Mouse (Mus musculus): ENCODE data around the gene Elf2.
"Not testable (repeated sequence)": the region's sequence is repeated elsewhere in the genome, so short reads cannot be mapped to it uniquely, and the experiment has no call there.

The Elf2 gene

DNA sequence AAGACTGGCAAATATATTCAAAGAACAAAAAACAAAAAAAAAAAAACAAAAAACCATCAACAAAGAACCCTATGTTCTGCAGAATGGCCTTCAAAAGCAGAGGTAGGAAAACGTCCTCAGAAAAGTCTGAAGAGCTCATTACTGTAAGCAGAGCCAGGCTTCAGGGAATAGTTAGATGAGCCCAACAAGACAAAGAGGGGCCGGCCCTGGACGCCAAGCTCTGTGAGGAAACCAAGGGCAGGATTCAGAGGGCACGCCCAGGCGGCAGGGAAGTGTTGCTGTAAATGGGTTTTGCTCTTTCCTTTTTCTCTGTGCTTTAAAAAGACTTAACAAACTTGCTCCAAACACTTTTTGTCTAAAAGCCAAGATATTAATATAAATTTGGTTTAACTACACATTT is 12.6 kb downstream of the Elf2 start:
- no peak for DNase-seq

DNA sequence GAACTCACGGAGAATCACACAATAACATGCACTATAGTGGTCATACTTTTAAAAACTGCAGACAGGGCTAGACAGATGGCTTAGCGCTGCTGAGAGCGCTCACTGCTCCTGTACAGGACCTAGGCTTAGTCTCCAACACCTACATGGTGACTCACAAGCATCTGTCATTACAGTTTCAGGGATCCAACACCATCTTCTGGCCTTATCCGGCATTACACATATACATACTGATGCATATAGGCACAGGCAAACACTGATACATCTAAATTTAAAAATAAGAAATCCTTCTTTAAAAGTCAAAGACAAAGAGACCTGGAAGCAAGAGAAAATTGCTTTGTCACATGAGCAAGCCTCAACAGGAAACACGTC is 13.1 kb downstream of the Elf2 start:
- DNase-seq, result no peak

DNA sequence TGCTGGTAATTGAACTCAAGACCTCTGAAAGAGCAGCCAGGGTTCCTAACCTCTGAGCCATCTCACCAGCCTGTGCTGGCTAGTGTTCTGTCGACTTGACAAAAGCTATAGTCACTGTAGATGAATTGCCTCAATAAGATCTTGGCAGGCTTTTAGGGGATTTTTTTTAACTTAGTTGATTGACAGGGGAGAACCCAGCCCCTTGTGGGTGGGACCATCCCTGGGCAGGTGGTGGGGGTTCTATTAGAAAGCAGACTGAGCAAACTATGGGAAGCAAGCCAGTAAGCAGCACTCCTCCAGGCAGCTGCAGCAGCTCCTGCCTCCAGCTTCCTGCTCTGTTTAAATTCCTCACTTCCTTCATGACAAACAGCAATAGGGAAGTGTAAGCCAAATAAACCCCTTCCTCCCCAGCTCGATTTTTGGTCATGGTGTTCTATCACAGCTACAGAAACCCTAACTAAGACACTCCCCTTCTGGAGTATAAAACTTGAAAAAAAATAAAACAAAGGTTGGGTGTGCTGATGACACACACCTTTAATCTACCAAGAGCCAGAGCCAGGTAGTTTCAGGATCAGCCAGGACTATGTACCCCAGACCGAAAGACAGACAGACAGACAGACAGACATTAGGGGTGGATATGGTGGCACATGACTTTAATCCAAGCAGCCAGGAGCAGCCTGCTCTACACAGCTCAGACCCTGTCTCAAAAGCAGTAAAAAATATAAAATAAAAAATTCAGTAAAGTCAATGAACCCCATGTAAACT is 13.6 kb downstream of the Elf2 start:
- peak; percentile 31 to 39 for DNase-seq

DNA sequence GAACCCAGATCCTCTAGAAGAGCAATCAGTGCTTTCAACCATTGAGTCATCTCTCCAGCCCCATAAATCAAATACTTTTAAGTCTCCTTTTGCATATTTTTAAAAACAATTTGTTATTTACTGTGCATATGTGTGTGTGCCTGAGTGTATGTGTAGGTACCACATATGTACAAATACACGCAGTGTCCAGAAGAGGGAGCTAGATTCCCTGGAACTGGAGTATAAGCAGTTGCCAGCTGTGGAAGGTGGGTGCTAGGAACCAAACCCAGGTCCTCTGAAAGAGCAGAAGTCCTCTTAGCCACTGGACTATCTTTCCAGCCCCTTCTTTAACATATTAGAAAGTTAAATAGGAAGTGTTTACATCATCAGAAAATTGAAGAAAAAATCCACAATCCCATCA is 15.0 kb downstream of the Elf2 start:
- no peak for DNase-seq

DNA sequence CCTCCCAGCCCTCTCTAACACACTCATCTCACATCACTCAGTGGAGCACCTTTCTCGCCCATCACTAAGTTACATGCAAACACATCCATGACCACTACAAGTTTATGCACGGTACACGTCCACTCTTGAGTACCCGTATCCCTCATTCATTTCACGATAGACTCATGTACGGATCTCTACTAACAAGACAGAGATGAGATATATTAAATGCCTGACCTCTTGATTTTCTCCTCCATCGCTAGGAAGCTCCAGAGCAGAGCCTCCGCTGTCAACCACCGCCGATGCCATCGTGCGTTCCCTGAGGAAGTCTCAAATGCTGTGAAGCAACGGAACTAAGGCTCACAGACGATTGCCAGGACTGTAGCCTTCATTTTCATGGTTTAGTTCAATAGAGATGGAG is 17.5 kb downstream of the Elf2 start:
- DNase-seq, result no peak

DNA sequence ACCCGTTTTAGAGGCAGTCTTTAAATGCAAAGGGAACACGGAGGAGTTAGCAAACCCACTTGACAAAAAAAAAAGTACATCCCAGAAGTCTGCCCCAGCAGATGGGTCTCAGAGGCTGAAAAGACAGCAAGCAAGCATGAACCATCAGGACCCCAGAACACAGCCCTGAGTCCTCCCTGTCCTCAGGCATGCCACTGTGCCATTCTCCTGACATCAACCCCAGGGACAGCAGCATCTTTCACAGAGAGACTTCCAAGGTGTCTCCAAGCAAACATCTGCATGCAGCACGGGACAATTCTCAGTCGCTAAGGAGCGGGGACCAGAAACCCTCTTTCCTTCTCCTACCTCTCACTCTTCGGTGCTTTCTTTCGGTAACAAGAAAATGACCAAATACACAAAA is 18.1 kb downstream of the Elf2 start:
- no peak for DNase-seq

DNA sequence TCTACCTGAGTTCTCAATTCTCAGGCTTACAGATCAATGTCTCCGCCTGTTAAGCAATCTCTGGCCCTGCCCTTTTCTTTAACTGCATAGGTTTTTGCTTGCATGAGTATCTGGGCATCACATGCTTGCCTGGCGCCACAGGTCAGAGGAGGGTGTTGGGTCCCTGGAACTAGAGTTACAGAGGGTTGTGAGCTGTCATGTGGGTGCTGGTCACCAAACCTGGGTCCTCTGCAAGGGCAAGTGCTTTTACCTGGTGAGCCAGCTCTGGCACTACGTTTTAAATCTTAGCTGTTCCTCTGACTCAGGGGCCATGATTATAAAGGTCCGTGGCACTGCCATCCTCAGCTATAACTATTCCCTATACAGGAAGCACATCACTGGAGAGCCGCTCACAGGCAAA is 19.3 kb downstream of the Elf2 start:
- no peak for DNase-seq

DNA sequence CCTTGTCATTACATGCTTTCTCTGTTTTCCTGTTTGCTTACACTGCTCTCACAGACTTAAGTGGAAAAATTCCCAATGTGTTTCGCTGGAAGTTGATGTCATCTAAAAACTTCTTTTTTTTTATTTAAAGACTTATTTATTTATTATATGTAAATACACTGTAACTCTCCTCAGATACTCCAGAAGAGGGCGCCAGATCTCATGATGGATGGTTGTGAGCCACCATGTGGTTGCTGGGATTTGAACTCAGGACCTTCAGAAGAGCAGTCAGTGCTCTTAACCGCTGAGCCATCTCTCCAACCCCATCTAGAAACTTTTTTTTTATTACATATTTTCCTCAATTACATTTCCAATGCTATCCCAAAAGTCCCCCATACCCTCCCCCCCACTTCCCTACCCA is 22.4 kb downstream of the Elf2 start:
- DNase-seq, result not testable (repeated sequence)

DNA sequence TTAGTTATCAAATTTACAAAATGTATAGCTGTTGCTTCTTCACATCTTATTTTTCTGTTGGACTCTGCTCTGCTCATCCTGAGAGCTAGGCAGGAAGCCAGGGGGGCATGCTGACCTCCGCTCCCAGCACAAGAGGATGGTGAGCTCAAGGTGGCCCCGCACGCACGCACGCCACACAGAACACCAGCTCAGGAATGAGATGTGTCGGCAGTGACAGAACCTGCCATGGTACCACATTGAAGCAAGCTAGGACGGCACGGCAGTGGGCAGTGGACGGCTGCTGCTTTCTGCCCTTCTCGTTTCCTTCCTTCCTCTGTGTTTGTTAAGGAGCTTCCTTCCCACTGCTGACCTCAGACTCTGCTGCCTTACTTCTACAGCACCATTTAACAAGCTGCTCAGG is 23.6 kb downstream of the Elf2 start:
- no peak for DNase-seq

DNA sequence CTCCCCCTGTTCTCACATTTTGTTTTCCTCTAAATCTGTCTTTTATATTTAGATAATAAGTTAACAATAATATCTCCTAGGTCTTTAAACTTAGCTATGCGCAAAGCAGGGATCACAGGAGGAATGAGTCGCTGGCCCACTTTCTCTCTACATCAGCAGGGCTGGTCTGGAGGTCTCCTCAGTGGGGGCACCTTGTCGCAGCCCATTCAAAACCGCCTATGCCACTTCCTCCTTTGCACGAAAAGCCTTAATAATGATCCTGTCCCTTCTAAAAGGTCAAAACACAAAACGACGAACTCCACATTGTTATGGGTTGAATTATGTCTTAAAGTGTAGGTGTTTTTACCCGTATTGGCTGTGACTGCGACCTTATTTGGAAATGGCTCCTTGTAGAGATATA is 28.8 kb downstream of the Elf2 start:
- DNase-seq, result no peak

DNA sequence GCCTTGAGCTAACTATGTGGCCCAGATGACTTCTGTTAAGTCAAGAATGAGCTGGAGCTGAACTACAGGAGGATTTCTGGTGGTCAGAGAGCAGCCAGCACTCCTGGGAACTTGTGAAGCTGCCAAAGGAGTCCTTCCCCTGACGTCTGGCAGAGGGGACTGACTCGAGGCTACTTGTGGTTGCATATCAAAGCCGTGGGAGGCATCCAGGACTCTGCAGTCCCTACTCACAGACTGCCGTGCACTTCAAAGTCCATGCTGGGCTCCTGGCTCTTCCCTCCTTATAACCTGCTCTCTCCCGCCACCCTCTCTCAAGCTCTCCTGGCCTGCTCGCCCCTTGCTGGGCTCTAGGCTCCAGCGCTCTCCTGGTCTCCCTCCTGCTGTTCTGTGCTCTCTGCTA is 30.4 kb downstream of the Elf2 start:
- peak; percentile 38 to 43 for DNase-seq

DNA sequence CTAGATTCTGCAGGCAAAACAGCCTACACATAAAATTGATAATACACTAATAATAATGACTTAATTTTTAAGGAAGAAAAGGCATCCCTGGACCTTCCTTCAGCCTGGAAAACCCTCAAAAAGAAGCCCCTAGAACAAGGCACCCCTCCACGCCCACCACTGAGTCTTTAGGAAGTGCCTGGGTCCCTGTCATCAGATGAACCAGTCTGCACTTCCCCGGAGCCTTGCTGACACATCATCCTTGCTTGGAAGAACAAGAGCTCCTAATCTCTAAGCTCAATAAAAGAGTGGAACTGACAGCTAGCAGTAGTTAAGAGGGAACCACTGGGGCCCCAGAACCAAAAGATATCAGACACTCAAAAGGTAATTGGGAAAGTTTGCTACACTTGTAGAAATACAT is 33.8 kb downstream of the Elf2 start:
- no peak for DNase-seq

DNA sequence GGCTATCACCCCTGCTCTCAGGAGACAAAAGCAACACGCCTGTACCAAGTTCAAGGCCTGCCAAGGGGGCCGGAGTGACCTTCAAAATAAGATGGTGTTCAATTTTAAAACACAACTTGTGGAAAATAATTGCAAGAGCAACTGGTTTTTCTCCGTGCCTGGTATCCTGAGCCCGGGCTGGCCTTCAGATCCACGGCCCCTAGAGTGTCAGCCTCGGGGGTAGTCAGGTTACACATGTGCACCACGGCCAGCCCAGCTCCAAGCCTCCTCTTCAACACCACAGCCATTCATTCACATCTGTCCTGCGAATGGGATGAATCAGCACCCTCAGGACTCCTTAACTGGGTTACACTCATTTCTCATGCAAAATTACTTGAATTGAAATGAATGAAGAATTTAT is 34.5 kb downstream of the Elf2 start:
- no peak for DNase-seq

DNA sequence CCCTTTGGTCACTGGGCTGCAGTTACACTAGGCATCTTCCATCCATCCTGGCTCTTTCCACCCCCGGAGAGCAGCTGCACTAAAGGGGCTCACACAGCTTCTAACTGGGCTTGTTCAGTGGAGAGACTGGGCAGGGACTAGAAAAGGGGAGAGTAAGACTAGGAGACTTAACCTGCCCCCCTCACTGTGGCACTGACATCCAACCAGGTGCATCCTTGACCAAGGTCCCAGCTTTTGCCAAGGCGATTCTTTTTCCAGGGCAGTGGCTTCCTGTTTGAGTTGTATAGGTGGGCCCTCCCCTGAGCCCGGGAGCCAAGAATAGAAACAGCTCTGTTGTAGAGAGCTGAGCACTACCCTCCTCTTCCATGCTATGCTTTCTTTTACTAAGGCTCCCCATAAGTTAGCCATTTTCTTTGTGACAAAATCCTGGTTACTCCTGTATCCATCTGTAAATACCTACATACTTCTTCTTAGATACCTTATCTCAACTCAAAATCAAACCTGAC is 37.4 kb downstream of the Elf2 start:
- no peak for DNase-seq

DNA sequence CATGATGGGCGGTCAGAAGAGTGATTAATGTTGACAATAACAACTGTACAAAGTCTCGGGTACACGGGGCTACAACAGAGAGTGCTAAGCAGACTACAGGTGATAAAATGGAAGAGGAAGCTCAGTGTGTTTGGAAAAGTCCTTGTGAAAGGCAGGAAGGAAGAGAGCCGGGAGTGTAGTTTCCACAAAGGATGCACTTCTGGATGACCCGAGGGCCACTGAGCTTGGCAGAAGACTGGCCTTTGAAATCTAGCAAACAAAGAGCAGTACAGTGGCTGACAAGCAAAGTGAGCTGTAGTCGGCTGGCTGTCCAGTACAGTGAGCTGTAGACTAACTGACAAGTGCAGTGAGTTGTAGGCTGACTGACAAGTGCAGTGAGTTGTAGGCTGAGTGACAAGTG is 38.9 kb downstream of the Elf2 start:
- no peak for DNase-seq

DNA sequence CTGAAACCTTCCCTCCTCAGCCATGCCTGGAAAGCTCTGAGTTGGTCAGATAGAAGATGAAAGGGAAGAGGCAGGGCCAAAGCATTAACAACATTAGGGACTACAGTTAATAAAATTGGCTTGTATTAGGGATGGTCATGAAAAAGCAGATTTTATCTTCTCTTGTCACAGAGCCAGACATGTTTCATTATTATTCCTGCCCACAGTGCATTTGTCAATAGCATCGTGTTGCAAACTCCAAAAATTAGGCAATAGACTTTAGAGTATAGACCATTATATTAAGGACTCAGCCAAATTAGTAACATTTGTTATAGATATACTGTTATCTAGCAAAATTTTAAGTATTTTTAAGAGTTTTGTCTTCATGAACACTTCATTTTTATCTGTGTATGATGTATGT is 43.7 kb downstream of the Elf2 start:
- no peak for DNase-seq

DNA sequence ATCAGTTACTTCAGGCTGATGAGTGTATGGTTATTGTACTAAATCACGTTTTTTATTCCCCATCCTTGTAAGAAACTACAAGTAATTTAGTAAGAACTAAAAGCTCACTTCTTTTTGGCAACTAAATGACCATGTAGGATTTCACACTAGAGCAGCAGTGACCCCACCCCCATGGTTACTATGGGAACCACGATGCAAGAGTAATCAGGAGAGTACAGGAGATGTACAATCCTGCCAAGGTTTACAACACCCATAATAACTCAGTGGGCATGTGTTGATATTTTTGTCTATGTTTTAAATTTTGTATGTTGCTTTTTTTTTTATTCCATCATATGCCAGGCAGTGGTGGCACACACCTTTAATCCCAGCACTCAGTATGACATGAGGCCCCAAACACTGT is 45.2 kb downstream of the Elf2 start:
- no peak for DNase-seq

DNA sequence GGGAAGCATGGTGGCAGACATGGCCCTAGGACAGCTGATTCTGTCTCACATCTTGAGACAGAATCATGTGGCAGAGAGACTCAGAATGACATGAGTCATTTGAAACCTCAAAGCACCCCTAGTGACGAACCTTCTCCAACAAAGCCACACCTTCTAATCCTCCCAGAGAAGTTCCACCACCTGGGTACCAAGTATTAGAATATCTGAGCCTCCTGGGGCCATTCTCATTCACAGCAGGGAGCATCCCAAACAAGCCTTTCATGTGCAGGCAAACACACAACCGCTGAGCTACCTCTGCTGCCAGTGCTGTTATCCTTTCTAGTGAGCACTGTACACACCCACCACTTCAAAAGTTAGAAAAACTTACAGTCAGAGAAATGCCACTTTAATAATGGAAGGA is 46.2 kb downstream of the Elf2 start:
- no peak for DNase-seq

DNA sequence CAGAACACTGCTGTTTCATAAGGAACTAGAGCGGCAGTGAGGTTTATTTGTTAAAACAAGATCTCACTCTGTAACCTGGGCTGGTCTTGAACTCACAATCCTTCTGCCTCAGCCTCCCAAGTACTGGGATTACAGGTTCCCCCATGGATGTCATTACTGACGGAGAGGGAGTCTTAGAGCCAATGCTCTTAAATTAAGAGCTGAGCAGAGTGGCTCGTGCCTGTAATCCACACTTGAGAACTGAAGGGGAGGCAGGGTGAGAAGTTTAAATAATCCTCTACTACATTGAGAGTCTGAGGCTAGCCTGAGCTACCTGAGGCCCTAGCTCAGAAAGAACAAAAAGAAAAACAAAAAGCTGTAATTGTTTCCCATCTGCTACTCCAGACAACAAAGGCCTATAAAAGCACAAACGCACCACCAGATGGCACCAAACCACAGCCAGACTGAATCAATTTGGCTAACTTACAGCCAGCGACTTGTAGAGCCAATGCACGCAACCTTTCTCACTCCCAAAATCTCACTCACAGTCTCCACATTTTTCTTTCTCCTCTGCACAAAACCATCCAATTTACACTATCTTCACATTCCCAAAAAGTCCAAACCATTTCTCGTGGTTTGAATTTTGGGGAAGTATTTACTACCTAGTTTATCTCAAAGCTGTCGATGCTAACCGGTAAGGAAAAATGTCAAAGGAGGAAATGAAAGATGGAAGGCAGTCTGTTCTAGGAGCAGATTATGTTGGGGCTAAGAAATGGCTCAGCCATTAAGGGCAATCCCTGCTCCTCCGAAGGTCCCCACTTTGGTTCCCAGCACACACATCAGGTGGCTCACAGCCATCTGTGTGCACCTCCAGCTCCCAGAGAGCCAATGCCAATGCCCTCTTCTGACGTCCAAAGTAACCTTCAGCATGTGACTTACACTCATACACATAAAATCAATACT is 51.3 kb downstream of the Elf2 start:
- DNase-seq, result peak; percentile 91 to 94

DNA sequence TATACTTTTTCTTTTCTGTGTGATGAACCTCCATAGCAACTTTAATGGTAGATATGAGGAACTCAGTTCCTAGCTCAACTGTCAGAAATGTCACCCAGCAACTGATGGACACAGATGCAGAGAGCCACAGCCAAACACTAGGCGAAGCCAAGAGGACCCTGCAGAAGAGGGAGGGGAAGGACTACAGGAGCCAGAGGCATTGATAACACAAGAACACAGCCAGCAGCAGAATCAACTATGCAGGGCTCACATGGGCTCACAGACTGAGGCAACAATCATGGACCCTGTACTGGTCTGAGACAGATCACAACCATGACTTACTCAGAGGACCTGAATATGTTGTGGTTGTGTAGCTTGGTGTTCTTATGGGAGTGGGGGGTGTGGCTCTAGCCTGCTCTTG is 56.1 kb downstream of the Elf2 start:
- DNase-seq, result no peak

DNA sequence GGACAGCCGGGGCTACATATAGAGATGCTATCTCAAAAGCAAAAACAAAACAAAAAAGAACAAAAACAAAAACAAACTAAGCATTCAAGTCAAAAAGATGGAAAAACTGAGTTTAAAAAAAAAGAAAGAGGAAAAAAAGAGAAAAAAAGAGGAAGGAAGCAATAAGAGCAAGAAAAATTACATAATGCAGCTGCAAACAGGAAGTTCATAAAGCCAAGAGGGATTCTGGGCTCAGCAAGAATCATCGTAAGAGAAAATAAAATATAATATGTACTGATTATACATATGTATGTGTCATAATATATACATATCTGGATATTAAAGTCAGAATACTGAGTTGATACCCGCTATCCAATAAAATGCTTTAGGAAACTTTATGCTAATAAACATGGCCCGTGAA is 58.7 kb downstream of the Elf2 start:
- DNase-seq, result no peak

DNA sequence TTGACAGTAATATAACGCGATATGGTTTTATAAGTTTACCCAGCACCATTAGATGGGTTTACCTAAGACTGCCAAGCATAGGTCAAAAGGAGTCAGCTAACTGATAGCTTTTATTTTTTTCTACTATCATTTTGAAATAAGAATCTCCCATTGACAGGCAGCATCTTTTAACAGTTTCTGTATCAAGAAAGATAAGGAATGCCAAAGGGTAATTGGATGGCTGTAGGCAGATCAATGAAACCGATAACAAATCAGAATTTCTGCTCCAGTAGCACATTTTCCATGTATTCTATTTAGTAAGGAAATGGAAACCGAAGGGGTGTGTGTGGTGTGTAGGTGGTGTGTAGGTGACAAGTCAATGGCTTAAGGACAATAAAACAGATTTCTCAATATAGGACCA is 62.0 kb downstream of the Elf2 start:
- no peak for DNase-seq

DNA sequence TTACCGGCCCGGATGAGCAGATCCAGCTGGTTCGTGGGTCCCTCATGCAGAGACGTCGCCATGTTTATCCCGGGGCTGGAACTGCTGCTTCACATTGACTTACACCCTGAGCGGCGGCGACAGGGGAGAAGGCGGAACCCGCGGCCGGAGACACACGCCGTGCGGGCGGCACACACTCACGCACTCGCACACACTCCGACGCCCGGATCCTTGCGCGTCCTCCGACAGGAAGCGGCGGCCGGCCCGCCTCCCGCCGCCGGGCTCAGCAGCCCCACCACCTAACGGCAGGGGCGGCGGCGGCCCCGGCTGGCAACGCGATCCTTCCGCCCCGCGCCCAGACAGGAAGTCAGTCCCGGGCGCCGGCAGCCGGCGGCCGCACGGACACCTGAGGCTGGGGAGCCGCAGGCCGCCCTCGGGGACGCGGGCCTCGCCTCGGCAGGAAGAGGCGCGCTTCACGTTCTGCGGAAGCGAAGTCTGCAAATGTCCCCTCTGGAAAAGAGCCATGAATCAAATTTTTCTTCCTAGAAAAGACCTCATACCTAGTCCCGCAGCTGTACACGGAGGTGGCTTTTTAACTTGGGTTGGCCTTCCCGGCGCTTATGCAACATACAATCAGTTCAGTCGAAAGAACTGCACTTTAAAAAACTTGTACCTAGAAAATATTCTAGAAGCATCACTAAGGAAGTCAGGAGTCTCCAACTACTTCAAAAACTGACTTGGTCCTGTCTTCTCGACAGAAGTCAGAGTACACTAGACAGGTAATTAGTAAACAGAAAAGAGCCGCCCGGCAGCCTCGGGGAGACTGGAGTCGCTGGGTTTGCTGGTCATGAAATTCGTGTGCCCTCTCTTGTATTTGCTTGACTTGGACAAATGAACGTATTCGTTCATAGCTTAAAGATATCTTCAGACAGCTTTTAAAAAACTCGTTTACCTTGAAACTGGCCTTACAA is 63.0 kb downstream of the Elf2 start:
- DNase-seq, result peak; percentile 87 to 88
